Mouse (Mus musculus): ENCODE measurements around the gene Sass6. TPM values are rescaled to one million over a fixed set of nuclear protein-coding genes. Genes with fewer than 3 reads are reported as not detected.
A peak's percentile ranks its signal among the peaks of the same experiment; 100 is the strongest.
"Not testable (repeated sequence)": the region's sequence is repeated elsewhere in the genome, so short reads cannot be mapped to it uniquely, and the experiment has no call there.

The Sass6 gene
- 15.0 and 15.5 TPM in 2 replicates for polyA plus RNA-seq (2014; fragmentation: Nextera tagmentation; extraction: Ambion mirVana)

DNA sequence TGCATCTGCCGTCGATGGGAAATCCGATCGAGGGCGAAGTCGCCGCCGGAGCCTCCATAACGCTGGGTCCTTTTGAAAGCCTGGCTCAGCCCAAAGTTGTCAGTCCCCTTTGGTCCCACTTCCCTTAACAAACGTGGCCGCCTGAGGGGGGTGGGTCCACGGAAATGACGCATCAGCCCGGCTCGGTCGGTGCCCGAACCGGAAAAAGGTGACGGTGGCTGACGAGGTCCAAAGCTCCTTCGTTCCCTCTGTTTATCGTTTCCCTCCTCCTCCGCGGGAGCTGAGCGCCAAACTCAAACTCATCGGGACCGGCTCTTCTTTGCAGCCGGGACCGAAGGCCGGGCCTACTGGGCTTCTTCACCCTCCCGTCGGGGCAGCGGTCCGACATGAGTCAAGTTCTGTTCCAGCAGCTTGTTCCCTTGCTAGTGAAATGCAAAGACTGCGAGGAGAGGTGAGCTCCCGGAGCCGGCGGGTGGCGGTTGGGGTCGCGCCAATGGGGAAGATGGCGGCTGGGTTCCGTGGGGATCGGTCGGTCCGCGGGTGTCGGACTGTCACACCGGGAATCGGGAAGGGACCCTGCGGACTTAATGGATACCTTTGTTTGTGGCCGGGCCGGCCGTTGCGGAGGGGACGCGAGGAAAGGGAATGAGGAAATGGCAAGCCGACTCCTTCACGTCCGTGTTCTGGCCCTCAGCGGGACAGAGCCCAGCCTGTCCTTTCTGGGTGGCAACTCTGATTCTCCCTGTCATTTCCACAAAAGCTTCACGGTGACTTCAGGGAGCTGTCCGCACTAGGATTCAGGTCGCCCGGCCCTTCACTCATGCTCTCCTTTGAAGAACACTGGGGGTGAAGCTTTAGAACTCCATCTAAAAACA lies at the start of gene Sass6:
Gene Sass6, plus strand, starts transcription at position 255 of the 875 bp plus-strand sequence.
- Histone ChIP-seq H3K4me3 (ENCODE audit: low read depth, low read length) (peak within 1 kb of the TSS; percentile 69), H3K9me3 (ENCODE audit: control insufficient read depth, low read length) (no peaks in the 10 kb centered on the region), H3K36me3 (ENCODE audit: control insufficient read depth, insufficient read depth, low read length) (peaks cover 19% of the 10 kb centered on the region), H3K27ac (replicated peaks; ENCODE audit: low read depth, low read length) (peak within 1 kb of the TSS; percentile 75), H3K9ac (ENCODE audit: low read depth, low read length) (peak within 1 kb of the TSS; percentile 71), H3K4me2 (ENCODE audit: low read depth, low read length) (peak within 1 kb of the TSS; percentile 75), H3K27me3 (replicated peaks; ENCODE audit: control insufficient read depth, insufficient read depth, low read length) (no peaks in the 10 kb centered on the region), H3K4me1 (ENCODE audit: control insufficient read depth, insufficient read depth, low read length) (peaks cover 7% of the 10 kb centered on the region)
- WGBS, result under 1% methylated on average over 59 of the region's 65 CpGs
- ATAC-seq (ENCODE audit: low read depth) (peak; percentile 98), DNase-seq (ENCODE audit: low spot score) (peak; percentile 99)

DNA sequence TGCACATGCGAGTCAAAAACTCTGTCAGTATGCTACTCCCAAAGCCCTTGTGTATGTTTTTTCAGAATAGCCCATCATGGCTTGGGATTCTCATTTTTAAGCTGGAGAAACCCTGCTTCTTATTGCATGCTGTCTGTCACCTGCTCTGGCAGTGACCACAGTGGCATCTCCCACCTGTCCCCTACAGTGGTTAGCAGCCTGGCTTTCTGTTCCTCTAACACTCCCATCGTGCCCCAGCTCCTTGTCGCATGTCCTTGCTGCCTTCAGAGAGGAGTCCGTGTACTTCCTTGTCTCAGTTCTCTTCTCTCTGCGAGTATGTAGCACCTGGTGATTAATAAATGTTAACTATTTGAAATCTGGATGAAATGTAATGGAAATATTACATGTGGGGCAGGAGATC lies 47.4 kb upstream of the Sass6 start:
- 90% methylated on average over 5 of the region's 5 CpGs for WGBS
- H3K36me3 ChIP-seq (ENCODE audit: control insufficient read depth, insufficient read depth, low read length), result peaks cover 48% of the 10 kb centered on the region
- H3K27me3 ChIP-seq (replicated peaks; ENCODE audit: control insufficient read depth, insufficient read depth, low read length), result no peaks in the 10 kb centered on the region

DNA sequence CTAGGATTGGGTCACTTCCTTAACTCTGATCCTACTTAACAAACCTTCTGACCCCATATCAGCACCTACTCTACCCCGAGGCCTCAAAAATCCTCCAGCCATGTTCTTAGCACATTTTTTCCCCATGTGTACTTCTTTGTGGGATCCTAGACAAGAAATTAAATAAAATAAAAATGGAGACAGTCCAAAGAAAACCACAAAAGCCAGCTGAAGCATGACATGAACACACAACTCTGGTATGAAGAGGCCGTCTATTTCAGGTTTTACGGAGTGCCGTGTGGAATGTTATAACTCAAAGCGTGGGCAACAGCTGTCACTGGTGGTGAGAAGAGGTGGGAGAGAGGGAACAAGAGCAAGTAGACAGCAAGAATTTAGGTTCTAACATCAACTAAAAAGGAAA lies 43.4 kb upstream of the Sass6 start:
- 83% methylated on average over 5 of the region's 5 CpGs for WGBS
- Histone ChIP-seq H3K27me3 (replicated peaks; ENCODE audit: control insufficient read depth, insufficient read depth, low read length) (no peaks in the 10 kb centered on the region), H3K27ac (replicated peaks; ENCODE audit: low read depth, low read length) (no peak overlapping the region), H3K9ac (ENCODE audit: low read depth, low read length) (no peak overlapping the region), H3K4me2 (ENCODE audit: low read depth, low read length) (no peak overlapping the region), H3K4me1 (ENCODE audit: control insufficient read depth, insufficient read depth, low read length) (no peaks in the 10 kb centered on the region), H3K4me3 (ENCODE audit: low read depth, low read length) (no peak overlapping the region), H3K36me3 (ENCODE audit: control insufficient read depth, insufficient read depth, low read length) (peaks cover 22% of the 10 kb centered on the region; the same call in 1 of the 2 replicates), H3K9me3 (ENCODE audit: control insufficient read depth, low read length) (no peaks in the 10 kb centered on the region)
- ATAC-seq (ENCODE audit: low read depth), result no peak
- no peak for DNase-seq (ENCODE audit: low spot score)

More for the DNA sequence above, 47.4 kb upstream of the Sass6 start:
- H3K9me3 ChIP-seq (ENCODE audit: control insufficient read depth, low read length), result no peaks in the 10 kb centered on the region
- DNase-seq (ENCODE audit: low spot score) (no peak), ATAC-seq (ENCODE audit: low read depth) (no peak)
- H3K9ac ChIP-seq (ENCODE audit: low read depth, low read length), result no peak overlapping the region
- H3K4me1 ChIP-seq (ENCODE audit: control insufficient read depth, insufficient read depth, low read length), result no peaks in the 10 kb centered on the region
- no peak overlapping the region for H3K27ac ChIP-seq (replicated peaks; ENCODE audit: low read depth, low read length)
- H3K4me2 ChIP-seq (ENCODE audit: low read depth, low read length), result no peak overlapping the region
- H3K4me3 ChIP-seq (ENCODE audit: low read depth, low read length), result no peak overlapping the region

DNA sequence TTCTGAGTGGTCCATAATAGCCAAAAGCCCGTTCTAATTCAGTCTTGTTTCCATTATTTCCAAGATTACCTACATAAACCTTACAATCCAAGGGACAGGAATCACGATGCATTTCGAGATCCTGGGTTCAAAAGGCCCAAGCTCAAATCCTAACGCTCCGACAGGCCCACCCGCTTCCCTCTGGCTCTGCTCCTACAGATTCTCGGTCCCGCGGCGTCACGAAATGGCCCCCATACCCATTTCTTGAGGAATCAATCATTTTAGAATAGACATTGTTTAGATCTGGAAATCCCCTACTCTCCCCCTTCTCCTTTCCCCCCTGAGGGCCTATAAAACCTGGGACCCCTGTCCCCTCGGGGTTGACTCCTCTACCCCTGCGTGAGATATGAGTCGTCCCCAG lies 33.5 kb upstream of the Sass6 start:
- H3K4me3 ChIP-seq (ENCODE audit: low read depth, low read length); ATAC-seq (ENCODE audit: low read depth); H3K9ac ChIP-seq (ENCODE audit: low read depth, low read length); H3K9me3 ChIP-seq (ENCODE audit: control insufficient read depth, low read length); H3K4me1 ChIP-seq (ENCODE audit: control insufficient read depth, insufficient read depth, low read length); H3K4me2 ChIP-seq (ENCODE audit: low read depth, low read length); H3K36me3 ChIP-seq (ENCODE audit: control insufficient read depth, insufficient read depth, low read length); H3K27me3 ChIP-seq (replicated peaks; ENCODE audit: control insufficient read depth, insufficient read depth, low read length); H3K27ac ChIP-seq (replicated peaks; ENCODE audit: low read depth, low read length); DNase-seq (ENCODE audit: low spot score): not testable (repeated sequence)
- WGBS, result 97% methylated on average over 13 of the region's 14 CpGs

DNA sequence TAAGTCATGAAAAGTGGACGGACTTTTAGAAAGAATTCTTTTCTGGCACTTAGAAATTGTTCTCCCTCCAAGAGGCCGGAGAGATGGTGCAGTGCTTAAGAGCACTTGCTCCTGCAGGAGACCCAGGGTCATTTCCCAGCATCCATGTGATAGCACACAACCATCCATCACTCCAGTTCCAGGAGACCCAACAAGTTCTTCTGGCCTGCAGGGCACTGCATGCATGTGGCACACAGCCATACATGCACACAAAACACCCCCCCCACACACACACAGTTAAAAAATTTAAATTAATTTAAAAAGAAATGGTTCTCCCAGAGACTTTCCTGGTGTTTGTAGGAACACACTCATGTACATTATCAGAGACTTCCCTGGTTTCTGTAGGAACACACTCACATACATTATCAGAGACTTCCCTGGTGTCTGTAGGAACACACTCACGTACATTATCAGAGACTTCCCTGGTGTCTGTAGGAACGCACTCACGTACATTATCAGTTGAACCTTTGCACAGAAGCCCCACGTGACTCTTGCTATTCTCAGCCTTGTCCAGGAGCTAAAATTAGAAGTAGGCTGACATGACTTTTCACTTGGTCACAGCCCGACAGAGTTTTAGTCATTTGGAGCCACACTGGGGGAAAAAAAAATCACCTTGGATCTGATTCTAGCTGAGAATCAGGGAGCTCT lies 32.2 kb upstream of the Sass6 start, which contains the start of gene Lrrc39:
Gene Lrrc39, plus strand, starts transcription at position 566 of the 687 bp plus-strand sequence.
- no peaks in the 10 kb centered on the region for H3K27me3 ChIP-seq (replicated peaks; ENCODE audit: control insufficient read depth, insufficient read depth, low read length)
- H3K27ac ChIP-seq (replicated peaks; ENCODE audit: low read depth, low read length), result no peak within 1 kb of the TSS
- no peak within 1 kb of the TSS for H3K9ac ChIP-seq (ENCODE audit: low read depth, low read length)
- no peak for ATAC-seq (ENCODE audit: low read depth)
- no peak within 1 kb of the TSS for H3K4me2 ChIP-seq (ENCODE audit: low read depth, low read length)
- H3K4me3 ChIP-seq (ENCODE audit: low read depth, low read length), result no peak within 1 kb of the TSS
- H3K9me3 ChIP-seq (ENCODE audit: control insufficient read depth, low read length), result no peaks in the 10 kb centered on the region
- no peaks in the 10 kb centered on the region for H3K4me1 ChIP-seq (ENCODE audit: control insufficient read depth, insufficient read depth, low read length)
- DNase-seq (ENCODE audit: low spot score), result no peak
- no peaks in the 10 kb centered on the region for H3K36me3 ChIP-seq (ENCODE audit: control insufficient read depth, insufficient read depth, low read length)
- WGBS, result 69% methylated on average over 7 of the region's 7 CpGs

- no peaks in the 10 kb centered on the region for H3K36me3 ChIP-seq (ENCODE audit: control insufficient read depth, insufficient read depth, low read length)
- H3K4me3 ChIP-seq (ENCODE audit: low read depth, low read length), result no peak overlapping the region
- no peak for DNase-seq (ENCODE audit: low spot score)
- 72% methylated on average over 7 of the region's 7 CpGs for WGBS
- no peak for ATAC-seq (ENCODE audit: low read depth)
- no peaks in the 10 kb centered on the region for H3K27me3 ChIP-seq (replicated peaks; ENCODE audit: control insufficient read depth, insufficient read depth, low read length)
- H3K9me3 ChIP-seq (ENCODE audit: control insufficient read depth, low read length), result no peaks in the 10 kb centered on the region
- no peaks in the 10 kb centered on the region for H3K4me1 ChIP-seq (ENCODE audit: control insufficient read depth, insufficient read depth, low read length)
- no peak overlapping the region for H3K4me2 ChIP-seq (ENCODE audit: low read depth, low read length)
- H3K27ac ChIP-seq (replicated peaks; ENCODE audit: low read depth, low read length), result no peak overlapping the region
- H3K9ac ChIP-seq (ENCODE audit: low read depth, low read length), result no peak overlapping the region
These were observed 31.7 kb upstream of the Sass6 start for GRCm38 (mm10) chr3:116563095-116563492.

- Histone ChIP-seq H3K4me1 (ENCODE audit: control insufficient read depth, insufficient read depth, low read length) (no peaks in the 10 kb centered on the region), H3K27me3 (replicated peaks; ENCODE audit: control insufficient read depth, insufficient read depth, low read length) (no peaks in the 10 kb centered on the region)
- no peak for ATAC-seq (ENCODE audit: low read depth)
These were observed 24.2 kb upstream of the Sass6 start for GRCm38 (mm10) chr3:116570628-116571027.

GRCm38 (mm10) chr3:116577286-116577685 lies 17.5 kb upstream of the Sass6 start:
- no peak for ATAC-seq (ENCODE audit: low read depth)
- Histone ChIP-seq H3K27me3 (replicated peaks; ENCODE audit: control insufficient read depth, insufficient read depth, low read length) (no peaks in the 10 kb centered on the region), H3K4me2 (ENCODE audit: low read depth, low read length) (no peak overlapping the region), H3K4me1 (ENCODE audit: control insufficient read depth, insufficient read depth, low read length) (no peaks in the 10 kb centered on the region), H3K36me3 (ENCODE audit: control insufficient read depth, insufficient read depth, low read length) (peaks cover 24% of the 10 kb centered on the region), H3K27ac (replicated peaks; ENCODE audit: low read depth, low read length) (no peak overlapping the region), H3K9me3 (ENCODE audit: control insufficient read depth, low read length) (no peaks in the 10 kb centered on the region), H3K4me3 (ENCODE audit: low read depth, low read length) (no peak overlapping the region), H3K9ac (ENCODE audit: low read depth, low read length) (no peak overlapping the region)
- WGBS, result 61% methylated on average over 3 of the region's 3 CpGs
- no peak for DNase-seq (ENCODE audit: low spot score)

More at GRCm38 (mm10) chr3:116570628-116571027, 24.2 kb upstream of the Sass6 start:
- Histone ChIP-seq H3K9me3 (ENCODE audit: control insufficient read depth, low read length) (no peaks in the 10 kb centered on the region), H3K9ac (ENCODE audit: low read depth, low read length) (no peak overlapping the region), H3K27ac (replicated peaks; ENCODE audit: low read depth, low read length) (no peak overlapping the region), H3K36me3 (ENCODE audit: control insufficient read depth, insufficient read depth, low read length) (no peaks in the 10 kb centered on the region), H3K4me3 (ENCODE audit: low read depth, low read length) (no peak overlapping the region), H3K4me2 (ENCODE audit: low read depth, low read length) (no peak overlapping the region)
- DNase-seq (ENCODE audit: low spot score), result peak; percentile 2
- WGBS, result 70% methylated on average over 2 of the region's 2 CpGs

Data from embryonic facial prominence, embryonic 14.5 days (tissue).